Mouse (Mus musculus): ENCODE data around the gene Smap1.

DNA sequence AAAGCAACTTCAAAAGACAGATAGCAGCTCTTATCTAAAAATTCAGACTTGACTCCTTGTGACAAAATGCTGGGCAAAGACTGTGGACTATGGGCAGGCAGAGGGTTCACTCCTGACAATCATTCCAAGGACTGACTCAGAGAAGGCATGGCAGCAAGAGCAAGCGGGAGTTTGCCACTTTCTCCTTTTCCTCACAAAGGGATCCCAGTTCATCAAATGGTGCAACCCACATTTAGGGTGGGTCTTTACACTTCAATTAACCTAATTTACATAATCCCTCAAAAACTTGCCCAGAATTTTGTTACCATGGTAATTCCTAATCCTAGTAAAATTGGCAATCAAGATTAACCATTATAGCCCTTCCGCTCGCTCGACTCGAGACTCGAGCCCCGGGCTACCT is 37.2 kb downstream of the Smap1 start:
- no peak for TF ChIP-seq CTCF (IDR thresholded peaks at IDR 0.05; ENCODE audit: low read depth)
- no peak for TF ChIP-seq EP300 (IDR thresholded peaks at IDR 0.05; ENCODE audit: low read depth)

All from heart, postnatal 0 days (tissue).